Mouse (Mus musculus) cerebellum, adult 2 months (tissue): ENCODE results near the gene Slc4a4.

Experiments used
- CTCF ChIP-seq: fragments of 200-500 bp; IDR thresholded peaks from 2 replicates; pipeline ENCODE4 v1.5.1; 2011; ENCODE audit warnings: low read depth, mild to moderate bottlenecking, control low read depth, low read length, moderate library complexity, borderline replicate concordance; ENCODE audit not compliant: insufficient read depth
- POLR2A ChIP-seq: fragments of 200-500 bp; IDR thresholded peaks from 2 replicates; pipeline ENCODE4 v1.6.1; 2011; ENCODE audit warnings: low read length, control low read depth, borderline replicate concordance; ENCODE audit not compliant: insufficient read depth

DNA sequence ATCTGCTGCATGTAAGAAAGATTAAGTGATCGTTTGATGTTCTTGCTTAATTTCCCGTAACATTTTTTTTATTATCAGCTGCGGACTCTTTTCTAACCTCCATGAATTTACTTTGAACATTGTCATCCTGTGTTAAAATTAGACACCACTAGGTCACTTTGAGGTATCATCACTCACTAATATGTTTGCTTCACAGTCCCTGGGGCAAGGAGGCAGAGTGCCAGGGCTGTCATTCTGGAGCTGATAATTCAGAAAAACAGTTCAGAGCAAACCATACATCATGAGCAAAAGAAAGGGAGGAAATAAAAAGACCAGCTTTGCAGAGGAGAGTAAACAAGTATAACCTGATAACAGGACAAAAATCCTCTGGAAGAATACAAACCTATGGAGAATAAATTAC lies 154.2 kb downstream of the Slc4a4 start:
- TF ChIP-seq CTCF (no peak), POLR2A (no peak)
